Mouse (Mus musculus) myocyte (in vitro differentiated cells): ENCODE measurements around the gene Lrtm2. TPM values are rescaled to one million over a fixed set of nuclear protein-coding genes. Genes with fewer than 3 reads are reported as not detected.

Experiments used
- H3K27me3 ChIP-seq: one replicate; pipeline ENCODE4 v1.6.1; 2011; ENCODE audit not compliant: control insufficient read depth, insufficient read depth, insufficient read length
- H3K36me3 ChIP-seq: one replicate; pipeline ENCODE4 v1.6.1; 2011; ENCODE audit not compliant: control insufficient read depth, insufficient read depth
- H3K4me2 ChIP-seq: one replicate; pipeline ENCODE4 v1.6.1; 2011; ENCODE audit warnings: low read depth, control low read depth
- H3K4me3 ChIP-seq: one replicate; pipeline ENCODE4 v1.5.1; 2011; ENCODE audit warnings: mild to moderate bottlenecking, control low read depth, moderate library complexity
- H3K79me2 ChIP-seq: one replicate; pipeline ENCODE4 v1.6.1; 2011; ENCODE audit not compliant: control insufficient read depth, insufficient read depth
- H3ac ChIP-seq: one replicate; pipeline ENCODE4 v1.6.1; 2011; ENCODE audit not compliant: control insufficient read depth, insufficient read length
- CEBPB ChIP-seq: IDR thresholded peaks from 2 replicates; pipeline ENCODE4 v1.6.1; 2011; ENCODE audit warnings: mild to moderate bottlenecking, moderate library complexity; ENCODE audit not compliant: poor library complexity, insufficient read depth, severe bottlenecking
- E2F4 ChIP-seq: IDR thresholded peaks from one replicate; pipeline ENCODE4 v1.6.1; 2011; ENCODE audit warnings: mild to moderate bottlenecking, control low read depth, moderate library complexity; ENCODE audit not compliant: insufficient read depth
- MAX ChIP-seq: IDR thresholded peaks from one replicate; pipeline ENCODE4 v1.6.1; 2011; ENCODE audit warnings: low read depth, mild to moderate bottlenecking, control low read depth
- MYOD1 ChIP-seq, 3 experiments: IDR thresholded peaks; one replicate each; pipeline ENCODE4 v1.6.1; 2011; ENCODE audit warnings: control low read depth in 2 of 3, low read depth in 2 of 3, mild to moderate bottlenecking in 2 of 3, moderate library complexity in 1 of 3; ENCODE audit not compliant: insufficient read length in 2 of 3, control insufficient read depth in 1 of 3
- MYOG ChIP-seq, 3 experiments: IDR thresholded peaks; one replicate each; pipeline ENCODE4 v1.6.1; 2011; ENCODE audit warnings: control low read depth in 2 of 3, low read depth in 2 of 3, mild to moderate bottlenecking in 2 of 3; ENCODE audit not compliant: insufficient read length in 2 of 3, control insufficient read depth in 1 of 3, insufficient read depth in 1 of 3
- POLR2A ChIP-seq: IDR thresholded peaks from one replicate; pipeline ENCODE4 v1.6.1; 2011; ENCODE audit warnings: low read depth, mild to moderate bottlenecking, control low read depth, moderate library complexity; ENCODE audit not compliant: insufficient read length
- POLR2AphosphoS2 ChIP-seq: IDR thresholded peaks from one replicate; pipeline ENCODE4 v1.6.1; 2011; ENCODE audit warnings: low read depth, control low read depth; ENCODE audit not compliant: insufficient read length
- REST ChIP-seq: IDR thresholded peaks from one replicate; pipeline ENCODE4 v1.6.1; 2011; ENCODE audit warnings: mild to moderate bottlenecking, control low read depth, moderate library complexity; ENCODE audit not compliant: insufficient read depth, insufficient read length
- SRF ChIP-seq: IDR thresholded peaks from one replicate; pipeline ENCODE4 v1.6.1; 2011; ENCODE audit warnings: low read depth; ENCODE audit not compliant: control insufficient read depth, insufficient read length
- TCF12 ChIP-seq: IDR thresholded peaks from one replicate; pipeline ENCODE4 v1.6.1; 2011; ENCODE audit warnings: mild to moderate bottlenecking, control low read depth; ENCODE audit not compliant: poor library complexity, insufficient read depth, severe bottlenecking
- TCF3 ChIP-seq: IDR thresholded peaks from one replicate; pipeline ENCODE4 v1.6.1; 2011; ENCODE audit warnings: low read depth, control low read depth; ENCODE audit not compliant: insufficient read length
- USF1 ChIP-seq: IDR thresholded peaks from one replicate; pipeline ENCODE4 v1.6.1; 2011; ENCODE audit warnings: low read depth, mild to moderate bottlenecking, control low read depth, moderate library complexity
- polyA plus RNA-seq: library from polyadenylated mRNA; unstranded; fragments of >200 nt; fragmentation: generic; extraction: Trizol; gene quantifications from one replicate; pipeline ENCODE4 v1.2.1, GENCODE M21; 2012; ENCODE audit warnings: missing spikeins

Gene Lrtm2
- polyA plus RNA-seq, 1 experiment, result 0.06 TPM

DNA sequence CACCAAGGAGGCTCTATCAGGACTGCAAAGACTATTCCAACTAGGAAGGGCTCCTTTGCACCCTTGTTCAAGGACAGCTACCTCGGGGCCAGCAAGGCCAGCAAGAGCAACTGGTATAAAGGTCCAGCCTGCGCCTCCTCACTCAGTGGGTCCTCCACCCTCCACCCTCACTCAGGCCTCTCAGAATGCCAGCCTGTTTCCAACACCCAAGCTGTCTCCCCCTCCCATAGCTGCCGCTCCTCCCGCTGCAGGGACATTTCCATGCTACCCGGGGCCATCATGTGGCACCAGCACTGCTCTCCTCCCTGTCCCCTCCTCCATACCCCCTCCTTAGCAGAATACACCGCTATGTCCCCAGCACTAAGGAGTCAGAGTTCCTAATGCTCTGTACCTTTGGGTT is 630 bp downstream of the Lrtm2 start:
- Histone ChIP-seq H3K4me3 (no peak overlapping the region), H3ac (no peak overlapping the region), H3K79me2 (no peaks in the 10 kb centered on the region), H3K36me3 (no peaks in the 10 kb centered on the region), H3K27me3 (peaks cover 44% of the 10 kb centered on the region), H3K4me2 (peak overlapping the region; percentile 6)
- TF ChIP-seq CEBPB, result no peak
- TF ChIP-seq POLR2A, result no peak

DNA sequence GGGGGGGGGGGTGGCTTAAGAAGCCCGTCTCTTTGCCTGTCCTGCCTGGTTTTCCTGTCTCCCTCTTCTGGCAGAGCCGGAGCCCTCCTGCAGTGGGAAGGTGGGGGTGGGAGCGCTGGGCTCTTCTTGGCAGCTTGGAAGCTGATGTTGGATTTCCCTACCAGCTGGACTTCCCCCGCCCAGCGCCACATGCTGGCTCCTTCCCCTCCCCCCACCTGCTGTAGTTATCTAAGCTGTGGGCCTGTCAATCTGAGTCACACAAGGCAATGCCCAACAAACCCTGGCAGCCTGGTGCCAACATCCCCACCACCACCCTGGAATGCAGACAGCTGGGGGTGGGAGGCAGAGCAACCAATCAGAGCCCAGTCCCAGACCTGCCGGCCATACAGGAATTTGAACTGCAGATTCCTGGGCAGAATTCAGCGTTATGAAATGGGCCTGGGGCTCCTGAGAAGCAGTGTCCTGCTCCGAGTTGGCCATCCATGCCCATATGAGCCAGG is 1.3 kb downstream of the Lrtm2 start:
- Histone ChIP-seq H3K4me3 (no peak overlapping the region), H3ac (no peak overlapping the region), H3K79me2 (no peaks in the 10 kb centered on the region), H3K27me3 (peaks cover 50% of the 10 kb centered on the region), H3K4me2 (peak overlapping the region; percentile 30), H3K36me3 (no peaks in the 10 kb centered on the region)
- TF ChIP-seq POLR2A (no peak), MAX (no peak), CEBPB (no peak), MYOD1 (IDR thresholded peaks at IDR 0.05; ENCODE audit: control insufficient read depth in 1 of 3, insufficient read length in 2 of 3, low read depth in 2 of 3) (peak in 2 of 3 experiments; percentile 39 to 68), TCF12 (peak; percentile 17), MYOG (IDR thresholded peaks at IDR 0.05; ENCODE audit: control insufficient read depth in 1 of 3, insufficient read depth in 1 of 3, insufficient read length in 2 of 3, low read depth in 2 of 3) (peak in 1 of 3 experiments; percentile 71), SRF (no peak)

DNA sequence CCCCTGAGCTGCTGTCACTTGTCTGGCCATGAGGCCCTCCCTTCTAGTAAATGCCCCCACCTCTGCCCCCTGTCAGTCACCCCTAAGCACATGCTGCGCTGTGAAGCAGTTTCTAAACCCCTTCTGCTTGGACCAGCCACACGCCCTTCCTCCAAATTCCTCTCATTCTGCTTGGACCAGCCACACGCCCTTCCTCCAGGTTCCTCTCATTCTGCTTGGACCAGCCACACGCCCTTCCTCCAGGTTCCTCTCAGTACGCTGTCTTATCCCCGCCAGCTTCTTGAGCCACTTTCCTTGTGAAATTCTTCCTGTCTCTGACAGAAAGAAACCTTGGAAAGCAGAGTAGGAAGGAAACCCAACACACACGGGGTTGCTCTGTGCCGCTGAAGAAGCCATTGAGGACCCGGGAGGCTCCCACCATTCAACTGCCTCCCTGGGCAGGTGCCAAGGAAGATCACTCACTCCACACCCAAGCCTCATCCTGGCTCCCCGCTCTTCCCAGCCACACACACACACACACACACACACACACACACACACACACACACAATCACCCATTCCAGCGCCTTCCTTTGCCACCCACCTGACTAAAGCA is 1.9 kb downstream of the Lrtm2 start:
- no peak for TF ChIP-seq POLR2A
- TF ChIP-seq TCF12, result no peak
- TF ChIP-seq TCF3, result no peak
- H3K36me3 ChIP-seq, result no peaks in the 10 kb centered on the region
- peak overlapping the region; percentile 30 for H3K4me2 ChIP-seq
- H3ac ChIP-seq, result no peak overlapping the region
- no peak overlapping the region for H3K4me3 ChIP-seq
- peaks cover 57% of the 10 kb centered on the region for H3K27me3 ChIP-seq
- H3K79me2 ChIP-seq, result no peaks in the 10 kb centered on the region

DNA sequence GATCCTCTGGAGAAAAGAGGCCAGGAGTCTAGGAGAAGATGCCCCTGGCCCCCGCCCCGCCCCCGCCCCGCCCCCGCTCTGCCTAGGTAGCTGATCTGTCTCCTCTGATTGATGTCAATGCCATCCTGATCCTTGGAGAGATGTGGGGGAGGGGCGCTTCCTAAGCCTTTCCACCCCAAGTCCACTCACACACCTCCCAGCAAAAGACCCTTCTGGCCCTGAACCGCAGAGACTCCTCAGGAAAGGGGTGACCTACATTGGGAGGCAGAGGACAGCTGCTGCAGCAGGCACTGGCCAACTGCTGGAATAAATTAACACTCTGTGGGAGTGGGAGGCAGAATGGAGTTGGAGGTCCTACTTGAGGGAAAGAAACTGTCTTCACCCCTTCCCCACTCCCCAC is 4.0 kb downstream of the Lrtm2 start:
- H3K27me3 ChIP-seq, result peaks cover 75% of the 10 kb centered on the region

DNA sequence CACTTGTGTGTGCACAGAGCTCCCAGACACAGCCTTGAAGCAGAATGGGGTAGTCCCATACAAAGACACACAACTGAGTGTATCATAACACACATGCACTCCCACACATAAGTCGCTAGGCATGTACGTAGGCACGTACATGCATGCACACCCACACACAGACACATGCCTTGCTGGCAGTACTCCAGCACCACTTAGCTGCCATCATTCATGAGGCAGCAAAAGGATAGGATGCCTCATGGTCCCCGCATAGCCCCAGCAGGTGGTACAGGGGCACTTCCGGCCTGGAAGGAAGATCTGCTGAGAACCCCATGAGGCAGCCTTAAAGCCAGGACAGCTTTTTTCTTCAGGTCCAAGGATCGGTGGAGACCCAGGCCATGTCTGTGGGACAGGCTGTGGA is 4.6 kb downstream of the Lrtm2 start:
- no peaks in the 10 kb centered on the region for H3K36me3 ChIP-seq
- no peak overlapping the region for H3K4me3 ChIP-seq
- no peaks in the 10 kb centered on the region for H3K79me2 ChIP-seq
- peaks cover 73% of the 10 kb centered on the region for H3K27me3 ChIP-seq
- TF ChIP-seq TCF12 (no peak), E2F4 (no peak), USF1 (no peak), SRF (no peak), MYOD1 (IDR thresholded peaks at IDR 0.05; ENCODE audit: control insufficient read depth in 1 of 3, insufficient read length in 2 of 3, low read depth in 2 of 3) (no peak), POLR2AphosphoS2 (no peak), TCF3 (no peak), MAX (no peak)
- H3ac ChIP-seq, result no peak overlapping the region
- no peak overlapping the region for H3K4me2 ChIP-seq

More for the DNA sequence above, 4.0 kb downstream of the Lrtm2 start:
- Histone ChIP-seq H3K79me2 (no peaks in the 10 kb centered on the region), H3K4me3 (no peak overlapping the region), H3K36me3 (no peaks in the 10 kb centered on the region), H3ac (no peak overlapping the region), H3K4me2 (no peak overlapping the region)
- TF ChIP-seq MYOD1 (IDR thresholded peaks at IDR 0.05; ENCODE audit: control insufficient read depth in 1 of 3, insufficient read length in 2 of 3, low read depth in 2 of 3) (no peak), TCF12 (no peak), MYOG (IDR thresholded peaks at IDR 0.05; ENCODE audit: control insufficient read depth in 1 of 3, insufficient read depth in 1 of 3, insufficient read length in 2 of 3, low read depth in 2 of 3) (no peak), POLR2A (no peak), REST (no peak), TCF3 (no peak), E2F4 (no peak), USF1 (no peak)
